Mouse (Mus musculus) heart, postnatal 4 days (tissue): ENCODE data around the gene Abcb11. TPM values are rescaled to one million over a fixed set of nuclear protein-coding genes. Genes with fewer than 3 reads are reported as not detected.
"Not testable (repeated sequence)": the region's sequence is repeated elsewhere in the genome, so short reads cannot be mapped to it uniquely, and the experiment has no call there.

ENCODE experiments used
- DNase-seq: peaks from one replicate; pipeline ENCODE4 v3.0.0; 2021
- total RNA-seq, 2 experiments: library from RNA; stranded (reverse); gene quantifications; 2 replicates each; pipeline ENCODE4 v1.2.3; 2021

Gene Abcb11
- total RNA-seq, result not detected

DNA sequence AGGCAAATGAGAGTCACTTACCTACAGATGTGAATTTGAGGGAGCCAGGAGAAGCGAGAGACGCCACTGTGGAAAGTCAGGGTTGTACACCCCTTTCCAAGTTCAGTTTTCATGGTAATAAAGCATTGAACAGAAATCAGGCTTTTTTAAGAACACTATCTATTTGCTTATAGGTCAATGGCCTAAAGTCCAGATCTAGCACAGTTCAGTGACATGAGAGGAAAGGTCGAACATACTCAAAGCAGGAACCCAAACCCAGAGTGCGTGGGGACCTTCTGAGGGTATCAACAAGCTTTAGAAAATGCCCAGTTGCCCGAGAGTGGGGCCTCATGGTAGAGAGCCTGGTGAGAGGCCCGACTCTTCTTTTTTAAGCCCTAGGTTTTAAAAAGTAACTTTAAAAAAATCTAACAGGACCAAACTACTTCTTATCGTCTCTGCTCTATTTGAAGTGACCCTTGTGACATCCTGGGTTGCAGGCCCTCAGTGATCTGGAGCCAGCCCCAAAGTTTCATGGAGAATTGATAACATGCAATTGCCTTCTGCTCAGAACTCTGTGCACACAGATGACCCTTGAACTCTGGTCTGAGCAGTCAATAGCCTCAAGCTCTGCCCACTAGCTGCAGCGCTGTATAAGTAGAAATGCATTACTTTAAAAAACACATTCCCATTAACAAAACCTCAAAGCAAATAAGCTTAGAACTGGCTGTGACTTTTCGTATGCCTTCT is at the start of gene Abcb11:
Abcb11 (minus strand) TSS at position 121 of the 726 bp plus-strand sequence.
- no peak for DNase-seq

DNA sequence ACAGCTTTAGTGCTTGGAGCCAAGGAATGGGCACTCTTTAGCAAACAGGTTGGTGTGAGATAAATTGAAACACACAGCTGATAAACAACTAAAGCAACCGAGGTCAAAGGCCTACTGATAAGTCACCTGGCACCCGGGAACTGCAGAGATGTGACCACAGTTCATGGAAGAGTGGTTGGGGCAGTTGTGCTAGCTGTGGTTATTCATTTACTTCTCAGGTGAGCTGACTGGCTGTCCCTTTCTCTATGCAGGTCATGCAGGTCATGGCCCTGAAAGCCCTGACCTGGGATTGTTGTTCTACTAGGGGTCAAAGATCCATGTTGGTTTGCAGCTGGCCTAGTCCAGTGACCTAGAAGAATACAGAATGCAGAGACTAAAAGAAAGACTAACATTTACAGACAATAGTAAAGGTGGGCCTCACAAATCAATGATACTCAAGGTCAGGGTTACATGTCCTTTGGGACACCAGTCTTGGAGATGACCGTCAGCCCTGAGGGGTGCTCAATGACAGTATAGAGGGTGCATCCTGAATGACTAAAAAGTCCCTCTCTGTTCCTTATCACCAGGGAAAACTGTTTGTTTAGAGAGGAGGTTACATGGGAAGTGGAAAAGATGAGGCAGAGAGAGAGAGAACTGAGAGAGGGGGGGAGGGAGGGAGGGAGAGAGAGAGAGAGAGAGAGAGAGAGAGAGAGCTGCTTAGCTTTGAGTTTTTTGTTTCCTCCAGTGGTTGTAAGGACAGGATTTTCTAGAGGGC is 43.9 kb upstream of the Abcb11 start:
- DNase-seq, result no peak

DNA sequence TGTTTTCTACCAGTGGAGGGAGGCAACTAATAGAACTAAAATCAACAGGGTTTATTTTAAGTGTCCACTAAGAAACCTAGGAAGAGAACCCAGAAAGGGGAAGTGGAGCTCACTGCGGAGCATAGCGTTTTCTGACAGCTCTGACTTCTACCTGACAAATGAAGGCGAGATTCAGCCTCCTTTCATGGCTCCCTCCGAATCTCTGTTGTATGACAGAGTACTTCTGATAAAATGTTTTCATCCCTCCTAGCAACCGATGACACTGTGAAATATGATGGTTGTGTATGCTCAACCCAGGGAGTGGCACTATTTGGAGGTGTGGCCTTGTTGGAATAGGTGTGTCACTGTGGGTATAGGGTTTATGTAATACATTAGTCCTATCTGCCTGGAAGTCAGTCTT is 40.4 kb upstream of the Abcb11 start:
- no peak for DNase-seq

- no peak for DNase-seq
These were observed 39.3 kb upstream of the Abcb11 start for GRCm38 (mm10) chr2:69381740-69382139.

- DNase-seq, result no peak
These were observed 37.9 kb upstream of the Abcb11 start, which contains the start of gene Dhrs9 for GRCm38 (mm10) chr2:69380281-69380680. Gene Dhrs9, plus strand, starts transcription at chr2:69380445.

- no peak for DNase-seq
These were observed 37.4 kb upstream of the Abcb11 start for GRCm38 (mm10) chr2:69379801-69380200.

DNA sequence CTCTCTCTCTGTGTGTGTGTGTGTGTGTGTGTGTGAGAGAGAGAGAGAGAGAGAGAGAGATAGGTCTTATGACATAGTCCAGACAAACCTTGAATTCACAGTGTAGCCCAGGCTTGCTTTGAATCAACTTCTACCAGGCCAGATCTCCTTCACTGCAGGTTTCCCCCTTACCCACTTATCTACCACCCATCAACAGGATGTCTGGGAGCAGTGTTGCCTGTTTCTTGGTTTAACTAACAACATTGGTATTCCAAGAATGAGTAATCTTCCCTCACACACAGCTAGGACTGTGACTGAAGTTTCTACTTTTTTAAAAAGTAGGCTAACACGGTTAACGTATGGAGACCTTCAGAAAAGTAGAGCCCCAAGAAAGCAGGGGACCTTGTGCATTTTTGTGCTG is 34.4 kb upstream of the Abcb11 start:
- DNase-seq, result no peak

- DNase-seq, result no peak
These were observed 22.9 kb upstream of the Abcb11 start for GRCm38 (mm10) chr2:69365275-69365674.

GRCm38 (mm10) chr2:69364831-69365230 is 22.4 kb upstream of the Abcb11 start:
- no peak for DNase-seq

DNA sequence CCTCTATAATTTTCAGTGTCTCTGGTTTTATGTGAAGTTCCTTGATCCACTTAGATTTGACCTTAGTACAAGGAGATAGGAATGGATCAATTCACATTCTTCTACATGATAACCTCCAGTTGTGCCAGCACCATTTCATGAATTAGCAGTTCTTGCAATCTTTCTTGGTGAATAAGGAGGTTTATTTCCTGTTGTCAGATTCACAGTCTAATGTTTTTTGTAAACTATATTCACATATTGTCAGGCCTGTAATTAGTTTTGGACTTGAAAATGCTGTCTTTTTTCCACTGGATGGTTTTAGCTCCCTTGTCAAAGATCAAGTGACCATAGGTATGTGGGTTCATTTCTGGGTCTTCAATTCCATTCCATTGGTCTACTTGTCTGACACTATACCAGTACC is 13.0 kb upstream of the Abcb11 start:
- DNase-seq, result not testable (repeated sequence)

- no peak for DNase-seq
These were observed 910 bp downstream of the Abcb11 start for GRCm38 (mm10) chr2:69341506-69341905.

GRCm38 (mm10) chr2:69331523-69331922 is 10.9 kb downstream of the Abcb11 start:
- not testable (repeated sequence) for DNase-seq

DNA sequence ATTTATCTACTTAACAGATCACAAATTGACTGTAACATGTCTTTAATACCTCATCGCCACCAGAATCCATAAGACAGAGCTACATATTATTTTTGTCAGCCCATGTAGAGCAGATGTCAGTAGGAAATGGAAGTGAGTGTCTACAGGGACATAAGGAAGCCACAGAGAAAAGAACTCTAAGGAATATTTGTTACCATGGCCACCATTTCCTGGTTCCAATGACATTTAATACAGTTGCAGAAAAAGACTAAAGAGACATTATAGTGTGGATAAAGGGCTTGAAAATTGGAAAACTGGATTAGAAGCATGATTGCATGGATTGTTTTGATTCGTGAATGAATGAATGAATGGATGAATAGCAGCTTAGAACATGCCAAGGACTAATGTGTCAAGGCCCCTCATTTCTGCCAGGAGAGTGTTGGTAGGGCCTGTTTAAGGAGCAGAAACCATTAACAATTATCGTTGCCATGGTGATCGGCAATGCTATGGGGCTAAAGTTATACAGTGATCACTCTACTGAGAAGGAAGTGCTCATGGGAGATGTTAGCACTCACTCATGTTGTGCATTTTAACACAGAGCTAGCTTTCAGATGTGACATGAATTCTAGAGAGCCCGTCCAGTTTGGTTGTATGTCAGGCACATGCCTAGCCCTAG is 13.8 kb downstream of the Abcb11 start:
- no peak for DNase-seq

GRCm38 (mm10) chr2:69324881-69325660 is 17.3 kb downstream of the Abcb11 start:
- DNase-seq, result no peak

DNA sequence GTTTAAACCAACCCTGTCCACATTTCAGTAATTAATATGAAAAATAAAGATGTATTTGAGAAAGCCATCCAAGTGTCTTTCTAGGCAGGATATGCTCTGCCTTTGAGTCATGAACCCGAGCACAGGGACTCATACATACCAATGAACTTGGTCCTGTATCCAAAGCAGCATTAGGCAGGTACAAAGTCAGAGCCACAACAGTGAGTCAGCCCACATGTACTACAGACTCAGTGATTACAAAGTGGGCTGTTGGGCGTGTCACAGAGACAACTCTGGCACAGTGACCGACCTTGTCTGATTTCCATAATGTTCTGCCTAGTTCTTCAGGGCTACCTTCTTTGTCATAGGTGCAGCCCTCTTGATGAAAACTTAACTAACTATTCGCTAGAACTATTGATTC is 19.4 kb downstream of the Abcb11 start:
- DNase-seq, result no peak

DNA sequence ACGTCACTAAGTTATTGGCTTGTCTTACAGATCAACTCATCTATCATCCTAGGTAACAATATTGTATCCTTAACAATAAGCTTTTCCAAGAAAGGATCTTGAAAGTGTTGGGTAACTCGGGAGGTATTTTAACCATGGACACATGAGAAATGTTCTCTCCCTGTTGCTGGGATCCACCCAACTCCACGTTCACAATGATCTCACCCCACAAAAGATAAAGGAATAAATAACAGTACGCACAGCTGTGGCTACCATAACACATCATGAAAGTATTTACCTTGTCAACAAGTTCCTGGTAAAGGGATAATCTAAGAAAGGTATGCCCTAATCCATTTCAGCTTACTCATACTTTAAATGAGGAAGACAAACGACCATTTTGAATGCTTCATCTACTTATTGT is 21.0 kb downstream of the Abcb11 start:
- no peak for DNase-seq

- no peak for DNase-seq
These were observed 31.1 kb downstream of the Abcb11 start for GRCm38 (mm10) chr2:69311337-69311736.

DNA sequence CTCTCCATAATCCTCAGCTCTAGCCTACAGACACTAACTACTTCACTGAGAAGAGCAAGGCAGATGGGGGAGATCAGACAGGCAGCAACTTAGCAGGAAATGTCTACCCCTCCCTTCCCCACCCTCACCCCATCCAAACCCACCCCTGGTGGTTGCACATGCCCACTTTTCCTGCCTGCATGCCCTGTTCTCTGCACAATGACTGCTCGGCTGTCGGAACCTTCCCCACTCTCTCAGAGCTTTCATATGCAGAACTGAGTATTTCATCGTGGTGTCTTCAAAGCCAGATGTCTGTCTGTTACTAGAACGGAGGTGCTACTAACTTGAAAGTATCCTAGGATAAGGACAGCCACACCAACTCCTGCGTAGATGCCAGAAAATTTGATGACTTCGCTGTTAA is 34.3 kb downstream of the Abcb11 start:
- DNase-seq, result no peak

GRCm38 (mm10) chr2:69300568-69300967 is 41.8 kb downstream of the Abcb11 start:
- DNase-seq, result not testable (repeated sequence)

DNA sequence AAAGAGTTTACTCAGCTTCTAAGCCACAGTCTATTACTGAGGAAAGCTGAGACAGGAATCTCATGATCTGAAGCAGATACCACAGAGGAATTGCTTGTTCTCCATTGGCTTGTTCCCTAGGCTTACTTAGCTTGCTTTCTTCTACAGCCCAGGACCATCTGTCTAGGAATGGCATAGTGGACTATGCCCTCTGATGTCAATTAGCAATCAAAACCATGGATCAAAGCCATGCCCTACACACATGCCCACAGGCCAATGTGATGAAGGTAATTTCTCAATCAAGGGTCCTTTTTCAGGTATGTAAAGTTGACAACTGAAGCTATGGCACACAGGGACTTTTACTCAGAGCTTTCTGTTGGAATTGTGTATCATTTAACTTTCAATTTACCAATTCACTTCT is 47.9 kb downstream of the Abcb11 start:
- no peak for DNase-seq

DNA sequence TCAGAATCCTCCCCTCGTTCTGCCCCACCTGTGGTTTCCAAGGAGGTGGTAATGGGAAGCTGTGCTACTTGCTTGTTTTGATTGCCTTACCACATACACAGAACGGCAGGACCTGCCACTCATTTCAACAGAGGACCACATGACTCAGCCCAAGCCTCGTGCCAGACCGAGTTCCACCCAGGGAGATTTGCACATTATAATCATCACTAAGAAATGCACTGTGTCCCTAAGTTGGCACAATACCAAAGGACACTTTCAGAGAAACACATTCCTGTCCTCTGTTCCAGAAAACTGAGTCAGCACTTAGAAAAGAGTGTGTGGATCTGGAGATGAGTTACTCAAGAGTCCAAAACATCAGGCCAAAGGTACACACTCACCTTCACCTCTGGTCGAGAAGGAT is 53.4 kb downstream of the Abcb11 start:
- peak; percentile 14 for DNase-seq

- peak; percentile 7 for DNase-seq
These were observed 66.5 kb downstream of the Abcb11 start for GRCm38 (mm10) chr2:69275875-69276274.
